Mouse (Mus musculus): ENCODE results near the gene Abcg8. TPM values are rescaled to one million over a fixed set of nuclear protein-coding genes. Genes with fewer than 3 reads are reported as not detected.

Gene Abcg8
- total RNA-seq (2021): not detected

- no peak for DNase-seq (ENCODE audit: extremely low spot score in 1 of 2, low spot score in 1 of 2)
Measured at GRCm38 (mm10) chr17:84675951-84676366, at the start of gene Abcg8. Abcg8 (plus strand) TSS chr17:84676302.

- peak in 1 of 2 experiments; percentile 20 for DNase-seq (ENCODE audit: extremely low spot score in 1 of 2, low spot score in 1 of 2)
Measured at GRCm38 (mm10) chr17:84626857-84627305, 49.2 kb upstream of the Abcg8 start.

GRCm38 (mm10) chr17:84627721-84628120 is 48.4 kb upstream of the Abcg8 start:
- DNase-seq (ENCODE audit: extremely low spot score in 1 of 2, low spot score in 1 of 2): no peak

- no peak for DNase-seq (ENCODE audit: extremely low spot score in 1 of 2, low spot score in 1 of 2)
Measured at GRCm38 (mm10) chr17:84628611-84629010, 47.5 kb upstream of the Abcg8 start.

GRCm38 (mm10) chr17:84631836-84632235 is 44.3 kb upstream of the Abcg8 start:
- DNase-seq (ENCODE audit: extremely low spot score in 1 of 2, low spot score in 1 of 2): no peak

- DNase-seq (ENCODE audit: extremely low spot score in 1 of 2, low spot score in 1 of 2): no peak
Measured at GRCm38 (mm10) chr17:84633443-84633842, 42.7 kb upstream of the Abcg8 start.

- DNase-seq (ENCODE audit: extremely low spot score in 1 of 2, low spot score in 1 of 2): no peak
Measured at GRCm38 (mm10) chr17:84636328-84636727, 39.8 kb upstream of the Abcg8 start.

GRCm38 (mm10) chr17:84637971-84638370 is 38.1 kb upstream of the Abcg8 start:
- DNase-seq (ENCODE audit: extremely low spot score in 1 of 2, low spot score in 1 of 2): no peak

- DNase-seq (ENCODE audit: extremely low spot score in 1 of 2, low spot score in 1 of 2): no peak
Measured at GRCm38 (mm10) chr17:84639796-84640378, 36.2 kb upstream of the Abcg8 start.

- DNase-seq (ENCODE audit: extremely low spot score in 1 of 2, low spot score in 1 of 2): peak in 1 of 2 experiments; percentile 59
Measured at GRCm38 (mm10) chr17:84641893-84642292, 34.2 kb upstream of the Abcg8 start.

- no peak for DNase-seq (ENCODE audit: extremely low spot score in 1 of 2, low spot score in 1 of 2)
Measured at GRCm38 (mm10) chr17:84642324-84642723, 33.8 kb upstream of the Abcg8 start.

GRCm38 (mm10) chr17:84644292-84645050 is 31.6 kb upstream of the Abcg8 start:
- DNase-seq (ENCODE audit: extremely low spot score in 1 of 2, low spot score in 1 of 2): no peak

- DNase-seq (ENCODE audit: extremely low spot score in 1 of 2, low spot score in 1 of 2): no peak
Measured at GRCm38 (mm10) chr17:84645119-84645518, 31.0 kb upstream of the Abcg8 start.

- DNase-seq (ENCODE audit: extremely low spot score in 1 of 2, low spot score in 1 of 2): no peak
Measured at GRCm38 (mm10) chr17:84645894-84646293, 30.2 kb upstream of the Abcg8 start.

- DNase-seq (ENCODE audit: extremely low spot score in 1 of 2, low spot score in 1 of 2): no peak
Measured at GRCm38 (mm10) chr17:84646477-84646876, 29.6 kb upstream of the Abcg8 start.

- DNase-seq (ENCODE audit: extremely low spot score in 1 of 2, low spot score in 1 of 2): no peak
Measured at GRCm38 (mm10) chr17:84647630-84648029, 28.5 kb upstream of the Abcg8 start.

- no peak for DNase-seq (ENCODE audit: extremely low spot score in 1 of 2, low spot score in 1 of 2)
Measured at GRCm38 (mm10) chr17:84650302-84651017, 25.6 kb upstream of the Abcg8 start.

- DNase-seq (ENCODE audit: extremely low spot score in 1 of 2, low spot score in 1 of 2): no peak
Measured at GRCm38 (mm10) chr17:84653544-84653943, 22.6 kb upstream of the Abcg8 start.

GRCm38 (mm10) chr17:84656205-84656604 is 19.9 kb upstream of the Abcg8 start:
- no peak for DNase-seq (ENCODE audit: extremely low spot score in 1 of 2, low spot score in 1 of 2)

GRCm38 (mm10) chr17:84656653-84657421 is 19.3 kb upstream of the Abcg8 start:
- DNase-seq (ENCODE audit: extremely low spot score in 1 of 2, low spot score in 1 of 2): no peak

- no peak for DNase-seq (ENCODE audit: extremely low spot score in 1 of 2, low spot score in 1 of 2)
Measured at GRCm38 (mm10) chr17:84657422-84657732, 18.7 kb upstream of the Abcg8 start.

Data from layer of hippocampus, postnatal 25 days (tissue).